Mouse (Mus musculus) limb, embryonic 12.5 days (tissue): ENCODE measurements around the gene Cpt1b. TPM values are rescaled to one million over a fixed set of nuclear protein-coding genes. Genes with fewer than 3 reads are reported as not detected.

ENCODE experiments used
- ATAC-seq: fragments of 200-750 bp; cut with Nextera tagmentation; 2 replicates; pipeline ENCODE4 v1.8.0; 2017; ENCODE audit warnings: low read depth, moderate TSS enrichment; ENCODE audit not compliant: insufficient number of reproducible peaks, insufficient read depth, low FRiP score, low TSS enrichment
- H3K27ac ChIP-seq: fragments of 300-500 bp; sonication (generic); 2 replicates; pipeline ENCODE4 v1.5.1; 2016; ENCODE audit warnings: mild to moderate bottlenecking, moderate library complexity
- H3K27me3 ChIP-seq: fragments of 300-500 bp; sonication (generic); 2 replicates; pipeline ENCODE4 v1.6.1; 2016; ENCODE audit warnings: mild to moderate bottlenecking, moderate library complexity
- H3K36me3 ChIP-seq: fragments of 300-500 bp; sonication (generic); 2 replicates; pipeline ENCODE4 v1.6.1; 2016; ENCODE audit warnings: mild to moderate bottlenecking, moderate library complexity
- H3K4me1 ChIP-seq: fragments of 300-500 bp; sonication (generic); replicated peaks from 2 replicates; pipeline ENCODE4 v1.6.1; 2016
- H3K4me2 ChIP-seq: fragments of 300-500 bp; sonication (generic); 2 replicates; pipeline ENCODE4 v1.6.1; 2016; ENCODE audit warnings: mild to moderate bottlenecking, moderate library complexity
- H3K4me3 ChIP-seq: fragments of 300-500 bp; sonication (generic); replicated peaks from 2 replicates; pipeline ENCODE4 v1.5.1; 2016; ENCODE audit warnings: mild to moderate bottlenecking
- H3K9ac ChIP-seq: fragments of 300-500 bp; sonication (generic); replicated peaks from 2 replicates; pipeline ENCODE4 v1.6.1; 2016; ENCODE audit warnings: mild to moderate bottlenecking, moderate library complexity
- H3K9me3 ChIP-seq: fragments of 300-500 bp; sonication (generic); 2 replicates; pipeline ENCODE4 v1.6.1; 2016; ENCODE audit warnings: mild to moderate bottlenecking, moderate library complexity
- WGBS: fragments of 180-500 bp; shearing (Covaris S2); methylation state at CpG from one replicate; pipeline ENCODE4 v1.1.7; 2016; 5-methylcytosine and 5-hydroxymethylcytosine counted together
- polyA plus RNA-seq: library from polyadenylated mRNA; unstranded; fragments of >200 nt; fragmentation: Nextera tagmentation; extraction: Ambion mirVana; gene quantifications from 2 replicates; pipeline ENCODE4 v1.2.1, GENCODE M21; 2016

Cpt1b gene
- polyA plus RNA-seq, 1 experiment from 2014 or later: 0.25 TPM

DNA sequence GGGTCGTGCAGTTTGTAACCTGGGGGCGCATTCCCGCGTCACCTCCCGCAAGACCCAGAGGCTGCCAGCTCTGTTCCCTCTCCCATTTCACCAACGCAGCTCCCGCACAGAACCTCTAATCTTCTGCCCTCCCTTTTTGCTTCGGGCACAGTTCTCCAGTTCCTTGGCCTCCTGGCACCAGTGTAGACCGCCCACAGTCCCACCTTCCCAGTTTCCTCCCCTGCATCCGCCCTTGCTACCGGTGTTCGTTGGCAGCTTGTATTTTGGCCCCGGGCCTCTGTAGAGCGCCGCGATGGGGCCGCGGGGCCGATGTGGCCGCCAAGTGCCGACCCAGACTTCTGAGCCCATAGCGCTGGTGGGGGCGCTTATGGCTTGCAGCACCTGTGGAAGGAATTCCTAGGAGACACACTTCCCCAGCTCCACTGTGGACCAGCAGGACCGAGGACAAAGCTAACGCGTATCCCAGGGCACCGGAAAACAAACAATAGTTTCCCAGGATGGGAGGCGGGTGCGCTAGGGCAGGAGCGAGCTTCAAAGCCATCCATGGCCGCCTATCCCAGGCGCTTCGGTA lies 46.7 kb downstream of the Cpt1b start, which contains the start of gene Odf3b:
Odf3b (minus strand) TSS at position 452 of the 571 bp plus-strand sequence.
- H3K9ac ChIP-seq: peak within 1 kb of the TSS; percentile 53
- no peak within 1 kb of the TSS for H3K27ac ChIP-seq
- H3K4me2 ChIP-seq: peak within 1 kb of the TSS; percentile 74
- peak within 1 kb of the TSS; percentile 42 for H3K4me3 ChIP-seq
- H3K4me1 ChIP-seq: peaks cover 25% of the 10 kb centered on the region
- under 1% methylated on average over 33 of the region's 33 CpGs for WGBS
- H3K36me3 ChIP-seq: no peaks in the 10 kb centered on the region
- H3K27me3 ChIP-seq: peaks cover 49% of the 10 kb centered on the region
- H3K9me3 ChIP-seq: no peaks in the 10 kb centered on the region
- no peak for ATAC-seq

- WGBS: 11% methylated on average over 46 of the region's 46 CpGs
- H3K9me3 ChIP-seq: no peaks in the 10 kb centered on the region
- H3K4me3 ChIP-seq: peak overlapping the region; percentile 42
- H3K27ac ChIP-seq: no peak overlapping the region
- H3K27me3 ChIP-seq: peaks cover 49% of the 10 kb centered on the region
- H3K4me1 ChIP-seq: peaks cover 25% of the 10 kb centered on the region
- ATAC-seq: no peak
- H3K9ac ChIP-seq: peak overlapping the region; percentile 53
- peak overlapping the region; percentile 74 for H3K4me2 ChIP-seq
- H3K36me3 ChIP-seq: no peaks in the 10 kb centered on the region
These were observed 47.5 kb downstream of the Cpt1b start for GRCm38 (mm10) chr15:89377938-89378828.

DNA sequence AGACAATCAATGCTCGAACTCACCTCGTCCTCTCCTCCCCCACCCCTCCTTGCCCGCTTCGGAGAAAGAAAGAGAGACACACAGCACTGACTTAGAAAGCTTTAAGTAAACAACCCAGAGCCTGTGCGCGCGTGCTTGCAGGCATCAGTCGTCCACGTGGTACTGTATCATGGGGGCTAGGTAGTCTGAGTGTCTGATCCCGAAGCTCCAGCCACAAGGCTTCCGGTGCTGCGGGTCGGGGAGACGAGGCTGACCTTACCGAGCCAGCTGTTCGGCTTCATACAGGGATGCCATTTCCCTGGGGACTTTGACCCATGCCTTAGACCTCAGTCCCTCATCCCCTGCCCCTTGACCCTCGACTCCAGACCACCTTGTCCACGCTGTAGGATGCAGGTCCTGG lies 48.3 kb downstream of the Cpt1b start:
- peaks cover 31% of the 10 kb centered on the region for H3K4me1 ChIP-seq
- WGBS: 5% methylated on average over 18 of the region's 18 CpGs
- H3K4me2 ChIP-seq: peak overlapping the region; percentile 26; the same call in 1 of the 2 replicates

DNA sequence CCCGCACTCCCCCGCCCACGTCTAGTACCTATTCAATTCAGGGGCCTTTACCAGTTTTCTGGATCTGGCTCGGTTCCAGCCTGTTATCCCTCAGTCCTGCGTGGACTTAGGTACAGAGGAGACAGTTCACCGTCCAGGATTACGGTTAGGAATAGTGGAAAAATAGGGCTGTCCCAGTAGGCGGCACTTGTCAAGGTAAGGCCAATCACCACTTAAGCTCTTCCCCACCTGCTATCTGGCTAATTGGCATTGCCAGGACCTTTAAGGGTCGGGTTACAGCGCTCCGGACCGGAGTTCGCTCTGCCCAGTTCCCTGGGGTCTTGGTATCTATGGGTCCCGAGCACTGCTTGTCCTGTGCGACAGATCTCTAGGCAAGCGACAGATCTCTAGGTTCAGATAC lies 48.7 kb downstream of the Cpt1b start, which contains the start of gene Tymp:
Tymp (minus strand) TSS at position 83 of the 400 bp plus-strand sequence.
- Histone ChIP-seq H3K4me1 (peaks cover 31% of the 10 kb centered on the region), H3K9ac (no peak within 1 kb of the TSS), H3K27ac (no peak within 1 kb of the TSS), H3K36me3 (peaks cover 11% of the 10 kb centered on the region), H3K27me3 (peaks cover 49% of the 10 kb centered on the region), H3K4me2 (peak within 1 kb of the TSS; percentile 26; the same call in 1 of the 2 replicates), H3K9me3 (no peaks in the 10 kb centered on the region), H3K4me3 (no peak within 1 kb of the TSS)
- no peak for ATAC-seq
- WGBS: 13% methylated on average over 16 of the region's 16 CpGs

More for the DNA sequence above, 48.3 kb downstream of the Cpt1b start:
- Histone ChIP-seq H3K9me3 (no peaks in the 10 kb centered on the region), H3K27me3 (peaks cover 49% of the 10 kb centered on the region), H3K36me3 (peaks cover 7% of the 10 kb centered on the region), H3K4me3 (no peak overlapping the region), H3K9ac (no peak overlapping the region), H3K27ac (no peak overlapping the region)
- ATAC-seq: no peak

DNA sequence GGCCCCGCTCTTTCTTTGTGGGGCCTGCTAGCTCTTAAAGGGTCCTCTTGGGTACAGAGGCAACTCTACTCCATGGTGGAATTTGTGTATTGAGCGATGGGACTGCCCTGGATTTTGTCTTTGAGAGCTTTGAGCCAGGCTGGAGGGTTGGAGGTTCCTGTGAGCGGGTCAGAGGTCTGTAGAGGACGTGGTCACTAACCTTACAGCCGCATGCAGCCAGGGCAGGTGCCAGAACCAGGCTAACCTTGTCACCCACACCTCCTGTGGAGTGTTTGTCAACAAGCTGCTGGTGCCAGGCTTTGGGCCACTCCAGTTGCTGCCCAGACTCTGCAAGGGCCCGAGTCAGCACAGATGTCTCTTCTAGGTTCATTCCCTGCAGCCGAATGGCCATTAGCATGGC lies 49.6 kb downstream of the Cpt1b start:
- Histone ChIP-seq H3K9me3 (no peaks in the 10 kb centered on the region), H3K36me3 (peaks cover 20% of the 10 kb centered on the region), H3K4me2 (no peak overlapping the region), H3K27ac (no peak overlapping the region), H3K4me3 (no peak overlapping the region), H3K27me3 (peaks cover 48% of the 10 kb centered on the region), H3K9ac (no peak overlapping the region), H3K4me1 (peaks cover 31% of the 10 kb centered on the region)
- 77% methylated on average over 7 of the region's 7 CpGs for whole genome bisulfite sequencing
- ATAC-seq: no peak

DNA sequence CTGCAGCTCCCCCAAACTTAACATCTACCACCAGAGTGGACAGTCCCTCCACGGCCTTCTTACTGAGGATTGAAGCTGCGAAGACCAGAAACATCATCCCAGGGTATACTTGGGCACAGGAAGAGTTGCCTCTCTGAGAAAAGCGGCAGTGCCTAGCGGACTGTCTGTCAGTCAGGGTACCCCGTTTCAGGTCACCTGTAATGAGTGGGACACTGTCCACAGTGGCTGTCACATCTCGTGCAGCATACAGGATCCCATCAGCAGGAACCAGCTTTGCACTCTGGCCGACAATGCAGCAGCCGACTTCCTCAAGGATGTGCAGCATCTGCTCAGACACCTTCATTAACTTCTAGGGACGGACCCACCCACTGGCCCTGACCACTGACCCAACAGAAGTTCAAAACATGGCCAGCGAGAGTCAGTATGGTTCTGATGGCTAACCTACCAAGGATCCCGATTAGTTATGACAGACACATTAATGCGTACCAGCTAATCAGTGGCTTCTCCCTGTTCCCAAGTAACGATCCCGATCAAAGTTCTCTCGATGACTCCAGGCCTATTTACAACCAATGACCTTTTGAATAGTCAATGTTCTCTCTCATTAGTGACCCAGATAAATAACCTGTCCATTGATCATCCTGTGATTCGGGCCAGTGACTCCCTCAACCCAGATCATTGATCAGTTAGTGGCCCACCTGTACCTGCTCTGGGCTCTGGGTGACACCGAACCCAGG lies 50.7 kb downstream of the Cpt1b start:
- no peak overlapping the region for H3K4me3 ChIP-seq
- 0 out of 2 replicates have a peak overlapping the region, but pooled peaks have one; percentile 78 for H3K4me2 ChIP-seq
- peaks cover 31% of the 10 kb centered on the region for H3K36me3 ChIP-seq
- H3K4me1 ChIP-seq: peaks cover 31% of the 10 kb centered on the region
- WGBS: 92% methylated on average over 17 of the region's 17 CpGs
- no peak overlapping the region; the same call in 1 of the 2 replicates for H3K9ac ChIP-seq
- H3K27ac ChIP-seq: no peak overlapping the region
- no peak for ATAC-seq
- H3K9me3 ChIP-seq: no peaks in the 10 kb centered on the region
- peaks cover 40% of the 10 kb centered on the region for H3K27me3 ChIP-seq

DNA sequence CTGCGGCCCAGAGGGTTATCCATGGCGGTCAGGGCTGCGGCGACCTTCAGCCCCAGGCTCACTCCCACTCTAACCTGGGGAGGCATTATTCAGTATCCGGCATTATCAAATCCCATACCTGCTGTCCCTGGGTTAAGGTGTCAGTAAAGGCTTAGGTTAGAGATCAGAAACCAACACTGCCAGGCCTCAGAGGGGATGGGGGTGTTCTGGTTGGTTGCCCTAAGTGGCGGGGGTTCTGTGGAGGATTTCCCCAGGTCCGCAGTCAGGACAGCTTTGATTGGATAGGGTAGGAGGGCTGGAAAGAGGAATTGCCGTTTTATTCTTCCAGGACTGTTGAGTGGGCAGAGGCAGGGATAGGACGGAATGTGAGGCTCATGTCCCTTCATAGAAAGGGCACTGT lies 51.3 kb downstream of the Cpt1b start:
- WGBS: 51% methylated on average over 9 of the region's 9 CpGs
- no peak for ATAC-seq

GRCm38 (mm10) chr15:89373762-89374248 lies 51.9 kb downstream of the Cpt1b start, which contains the start of gene Sco2:
Gene Sco2, minus strand, starts transcription at chr15:89373846.
- H3K9me3 ChIP-seq: no peaks in the 10 kb centered on the region
- ATAC-seq: peak; percentile 56
- WGBS: under 1% methylated on average over 42 of the region's 42 CpGs
- H3K27me3 ChIP-seq: peaks cover 31% of the 10 kb centered on the region
- peaks cover 43% of the 10 kb centered on the region for H3K36me3 ChIP-seq
- peak within 1 kb of the TSS; percentile 77 for H3K9ac ChIP-seq
- peak within 1 kb of the TSS; percentile 64 for H3K4me3 ChIP-seq
- H3K27ac ChIP-seq: peak within 1 kb of the TSS; percentile 94
- peaks cover 23% of the 10 kb centered on the region for H3K4me1 ChIP-seq
- peak within 1 kb of the TSS; percentile 78 for H3K4me2 ChIP-seq

More for the DNA sequence above, 51.3 kb downstream of the Cpt1b start:
- Histone ChIP-seq H3K36me3 (peaks cover 37% of the 10 kb centered on the region), H3K9ac (peak overlapping the region; percentile 77), H3K27ac (peak overlapping the region; percentile 94), H3K4me3 (peak overlapping the region; percentile 64), H3K4me2 (peak overlapping the region; percentile 78), H3K9me3 (no peaks in the 10 kb centered on the region), H3K27me3 (peaks cover 36% of the 10 kb centered on the region), H3K4me1 (peaks cover 28% of the 10 kb centered on the region)

GRCm38 (mm10) chr15:89373027-89373761 lies 52.5 kb downstream of the Cpt1b start:
- peaks cover 49% of the 10 kb centered on the region for H3K36me3 ChIP-seq
- ATAC-seq: peak; percentile 56
- peak overlapping the region; percentile 77 for H3K9ac ChIP-seq
- H3K4me3 ChIP-seq: peak overlapping the region; percentile 64
- H3K27me3 ChIP-seq: peaks cover 25% of the 10 kb centered on the region
- H3K4me2 ChIP-seq: peak overlapping the region; percentile 78
- H3K4me1 ChIP-seq: peaks cover 18% of the 10 kb centered on the region
- 2% methylated on average over 35 of the region's 35 CpGs for WGBS
- peak overlapping the region; percentile 94 for H3K27ac ChIP-seq
- H3K9me3 ChIP-seq: no peaks in the 10 kb centered on the region

- H3K9me3 ChIP-seq: no peaks in the 10 kb centered on the region
- peaks cover 55% of the 10 kb centered on the region for H3K36me3 ChIP-seq
- H3K27ac ChIP-seq: 0 out of 2 replicates have a peak overlapping the region, but pooled peaks have one; percentile 94
- H3K4me2 ChIP-seq: peak overlapping the region; percentile 78
- H3K4me1 ChIP-seq: peaks cover 17% of the 10 kb centered on the region
- H3K9ac ChIP-seq: no peak overlapping the region; the same call in 1 of the 2 replicates
- ATAC-seq: no peak
- WGBS: 86% methylated on average over 7 of the region's 7 CpGs
- peaks cover 18% of the 10 kb centered on the region for H3K27me3 ChIP-seq
- peak overlapping the region; percentile 64; the same call in 1 of the 2 replicates for H3K4me3 ChIP-seq
These were observed 53.1 kb downstream of the Cpt1b start for GRCm38 (mm10) chr15:89372536-89372935.
